Mouse (Mus musculus): ENCODE measurements around the gene Macc1. TPM values are rescaled to one million over a fixed set of nuclear protein-coding genes. Genes with fewer than 3 reads are reported as not detected.

Macc1 gene
- polyA plus RNA-seq (2014; fragmentation: Illumina TruSeq; extraction: RNeasy Lipid Tissue Mini Kit (QIAGEN cat#74804); ENCODE audit: low read depth, low replicate concordance) = 3.1 TPM

DNA sequence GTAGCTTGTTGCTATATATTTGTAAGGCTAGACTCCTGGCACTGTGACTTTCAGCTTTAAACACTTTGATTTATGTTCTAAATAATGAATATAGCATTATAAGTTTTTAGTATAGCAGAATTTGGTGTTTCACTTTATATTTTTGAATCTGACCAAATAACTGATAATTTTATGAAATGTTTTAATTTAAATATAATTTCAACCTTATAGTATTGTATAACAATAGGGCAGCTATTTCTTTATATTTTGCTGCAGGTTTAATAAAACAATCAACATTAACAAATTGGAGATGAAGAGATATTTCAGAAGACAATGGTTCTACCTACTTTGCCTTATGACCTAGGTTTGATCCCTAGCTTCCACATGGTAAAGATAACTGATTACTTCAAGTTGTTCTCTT is at the start of gene Macc1:
TSS of gene Macc1 (plus strand) at position 301 of the 400 bp plus-strand sequence.

Other genes starting within 250 kb of the Macc1 start
- 1.9 TPM for gene Itgb8, start 75.5 kb upstream of the Macc1 start, polyA plus RNA-seq (2014; fragmentation: Illumina TruSeq; extraction: RNeasy Lipid Tissue Mini Kit (QIAGEN cat#74804); ENCODE audit: low read depth, low replicate concordance)